Mouse (Mus musculus) embryonic fibroblast, embryonic 13.5 days (primary cell): ENCODE data around the gene Bcl2a1c. TPM values are rescaled to one million over a fixed set of nuclear protein-coding genes. Genes with fewer than 3 reads are reported as not detected.
"Not testable (repeated sequence)": the region's sequence is repeated elsewhere in the genome, so short reads cannot be mapped to it uniquely, and the experiment has no call there.

Source experiments
- H3K27ac ChIP-seq: 2 replicates; pipeline ENCODE4 v1.5.1; 2012; ENCODE audit warnings: low read length, control low read depth, inconsistent platforms; ENCODE audit not compliant: insufficient read depth
- H3K4me1 ChIP-seq: 2 replicates; pipeline ENCODE4 v1.6.1; 2011; ENCODE audit warnings: low read length; ENCODE audit not compliant: control insufficient read depth, insufficient read depth
- H3K4me3 ChIP-seq: 2 replicates; pipeline ENCODE4 v1.5.1; 2011; ENCODE audit warnings: mild to moderate bottlenecking, control low read depth, low read length; ENCODE audit not compliant: insufficient read depth
- CTCF ChIP-seq: IDR thresholded peaks from 2 replicates; pipeline ENCODE4 v1.5.1; 2011; ENCODE audit warnings: mild to moderate bottlenecking, control low read depth, low read length, moderate library complexity, borderline replicate concordance; ENCODE audit not compliant: insufficient read depth
- POLR2A ChIP-seq: IDR thresholded peaks from 2 replicates; pipeline ENCODE4 v1.6.1; 2011; ENCODE audit warnings: low read depth, mild to moderate bottlenecking, control low read depth, low read length, moderate library complexity
- polyA plus RNA-seq: library from polyadenylated mRNA; stranded (reverse); fragments of >200 nt; gene quantifications from 2 replicates; pipeline ENCODE4 v1.2.4, GENCODE M21; 2011; ENCODE audit warnings: low read depth; ENCODE audit not compliant: missing spikeins, insufficient read length

Bcl2a1c gene
- polyA plus RNA-seq, result not detected in 2 replicates

DNA sequence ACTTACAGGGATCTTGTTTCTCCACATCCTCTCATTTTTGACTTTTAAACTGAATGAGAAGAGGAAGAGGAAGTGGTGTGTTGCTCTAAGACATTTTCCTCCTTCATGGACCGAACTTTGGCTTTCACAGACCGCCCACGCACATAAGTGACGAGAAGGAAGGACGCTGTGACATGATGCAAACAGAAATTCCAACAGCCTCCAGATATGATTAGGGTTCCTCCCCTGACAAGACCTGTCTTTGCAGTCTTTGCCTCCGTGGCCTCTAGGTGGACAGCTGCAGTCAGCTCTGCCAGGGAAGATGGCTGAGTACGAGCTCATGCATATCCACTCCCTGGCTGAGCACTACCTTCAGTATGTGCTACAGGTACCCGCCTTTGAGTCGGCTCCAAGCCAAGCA lies at the start of gene Bcl2a1c:
Gene Bcl2a1c (plus strand): TSS at position 281 of the 400 bp plus-strand sequence.
- not testable (repeated sequence) for H3K4me3 ChIP-seq, H3K4me1 ChIP-seq, H3K27ac ChIP-seq

DNA sequence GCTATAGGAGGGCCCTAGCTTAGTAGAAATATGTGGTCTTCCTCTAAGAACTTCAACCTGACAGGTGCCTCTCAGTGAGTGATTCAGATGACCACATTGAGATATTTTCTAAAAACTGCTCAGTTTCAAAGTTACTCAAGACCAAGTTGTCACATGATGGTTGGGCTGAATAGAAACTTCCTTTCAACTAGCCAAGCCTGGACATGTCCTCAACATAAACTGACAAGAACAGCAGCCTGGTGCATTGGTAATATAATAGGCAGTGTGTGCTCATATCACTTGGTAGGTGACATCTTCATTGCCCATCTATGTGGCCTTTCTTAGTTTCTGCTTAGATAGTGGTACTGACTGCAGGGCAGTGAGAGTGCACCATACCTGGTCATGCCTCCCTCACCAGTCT lies 24.0 kb upstream of the Bcl2a1c start:
- H3K4me3 ChIP-seq, H3K27ac ChIP-seq, H3K4me1 ChIP-seq: not testable (repeated sequence)

DNA sequence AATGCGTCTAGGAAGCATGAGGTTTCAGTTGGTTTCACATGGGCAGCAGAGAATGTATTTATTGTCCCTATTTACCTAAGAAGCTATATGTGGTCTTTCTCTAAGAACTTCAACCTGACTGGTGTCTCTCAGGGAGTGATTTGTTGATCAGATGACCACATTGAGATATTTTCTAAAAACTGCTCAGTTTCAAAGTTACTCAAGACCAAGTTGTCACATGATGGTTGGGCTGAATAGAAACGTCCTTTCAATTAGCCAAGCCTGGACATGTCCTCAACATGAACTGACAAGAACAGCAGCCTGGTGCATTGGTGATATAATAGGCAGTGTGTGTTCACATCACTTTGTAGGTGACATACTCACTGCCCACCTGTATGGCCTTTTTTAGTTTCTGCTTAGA lies 18.2 kb upstream of the Bcl2a1c start:
- not testable (repeated sequence) for H3K4me3 ChIP-seq, H3K4me1 ChIP-seq, H3K27ac ChIP-seq

DNA sequence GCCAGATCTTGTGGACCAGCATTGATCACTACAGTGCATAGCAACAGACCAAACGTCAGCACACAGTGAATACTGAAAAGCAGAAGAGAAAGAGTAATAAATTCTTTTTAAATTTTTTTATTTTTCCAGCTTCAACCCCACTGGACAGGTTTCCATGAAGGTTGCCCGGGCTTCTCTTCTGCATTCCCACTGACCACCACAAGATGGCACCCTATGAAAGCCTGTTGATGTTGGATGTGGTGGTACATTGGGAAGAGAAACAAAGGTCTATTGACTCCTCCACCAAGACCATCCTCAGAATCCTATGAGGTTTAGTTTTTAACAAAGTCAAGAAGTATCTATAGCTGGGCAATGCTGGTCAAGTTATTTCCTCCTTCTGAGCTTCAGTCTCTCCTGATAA lies 11.9 kb upstream of the Bcl2a1c start:
- TF ChIP-seq POLR2A, result no peak
- no peak for TF ChIP-seq CTCF

DNA sequence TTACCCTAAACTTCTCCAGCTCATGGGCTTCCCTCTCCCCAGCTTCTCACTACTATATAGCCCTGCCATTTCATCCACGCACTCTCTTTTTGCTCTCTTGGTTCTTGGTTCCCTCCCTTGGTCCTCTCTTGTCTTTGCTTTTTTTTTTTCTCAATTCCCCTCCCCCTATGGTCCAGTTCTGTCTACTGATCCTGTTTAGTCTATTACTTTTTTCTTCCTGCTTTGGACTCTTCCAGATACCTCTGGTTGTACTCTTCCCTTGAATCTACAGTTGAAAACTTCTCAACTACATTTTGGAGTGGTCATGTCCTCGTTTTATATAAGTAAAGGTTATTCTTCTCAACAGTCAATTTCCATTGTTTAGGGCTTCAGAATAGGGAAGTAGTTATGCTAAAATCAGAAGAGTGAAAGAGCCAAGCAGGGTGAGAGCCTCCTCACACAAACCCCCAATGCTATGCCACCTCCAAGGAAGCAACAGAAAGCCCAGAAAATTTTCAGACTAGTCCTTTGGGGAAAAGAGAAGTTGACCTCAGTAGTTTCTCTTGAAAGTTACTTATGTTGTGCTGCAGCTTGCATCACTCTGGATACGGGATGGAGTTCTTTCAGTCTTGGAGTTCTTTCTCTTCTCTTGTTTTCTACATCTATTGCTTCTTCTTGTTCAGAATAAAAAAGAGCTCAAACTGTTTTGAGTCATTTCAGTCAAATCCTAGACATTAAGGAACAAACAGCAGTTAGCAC lies 3.8 kb upstream of the Bcl2a1c start:
- Histone ChIP-seq H3K4me1 (no peaks in the 10 kb centered on the region), H3K4me3 (no peak overlapping the region), H3K27ac (no peak overlapping the region)
- TF ChIP-seq POLR2A, result no peak
- TF ChIP-seq CTCF, result no peak

More for the DNA sequence above, 11.9 kb upstream of the Bcl2a1c start:
- no peak overlapping the region for H3K27ac ChIP-seq
- no peak overlapping the region for H3K4me3 ChIP-seq
- H3K4me1 ChIP-seq, result no peaks in the 10 kb centered on the region

DNA sequence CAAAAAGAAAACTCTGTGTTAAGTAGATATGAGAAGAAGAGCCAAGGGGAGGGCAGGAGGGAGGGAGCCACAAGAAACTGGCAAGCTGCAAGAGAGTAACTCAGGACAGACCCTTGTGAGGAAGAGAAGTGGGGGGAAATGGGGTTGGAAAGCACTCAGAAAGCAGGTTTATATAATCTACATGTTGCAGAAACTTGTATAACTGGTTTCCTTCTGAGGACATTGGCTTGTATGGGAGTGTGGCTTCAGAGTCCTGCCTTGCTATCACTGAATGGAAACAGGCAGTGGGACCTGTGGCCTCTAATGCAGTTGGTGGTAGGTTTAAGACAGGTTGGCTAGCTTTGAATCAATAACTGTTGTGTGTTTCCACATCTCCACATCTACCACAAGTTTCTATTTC lies 1.6 kb upstream of the Bcl2a1c start:
- H3K4me3 ChIP-seq, H3K4me1 ChIP-seq, H3K27ac ChIP-seq: not testable (repeated sequence)

DNA sequence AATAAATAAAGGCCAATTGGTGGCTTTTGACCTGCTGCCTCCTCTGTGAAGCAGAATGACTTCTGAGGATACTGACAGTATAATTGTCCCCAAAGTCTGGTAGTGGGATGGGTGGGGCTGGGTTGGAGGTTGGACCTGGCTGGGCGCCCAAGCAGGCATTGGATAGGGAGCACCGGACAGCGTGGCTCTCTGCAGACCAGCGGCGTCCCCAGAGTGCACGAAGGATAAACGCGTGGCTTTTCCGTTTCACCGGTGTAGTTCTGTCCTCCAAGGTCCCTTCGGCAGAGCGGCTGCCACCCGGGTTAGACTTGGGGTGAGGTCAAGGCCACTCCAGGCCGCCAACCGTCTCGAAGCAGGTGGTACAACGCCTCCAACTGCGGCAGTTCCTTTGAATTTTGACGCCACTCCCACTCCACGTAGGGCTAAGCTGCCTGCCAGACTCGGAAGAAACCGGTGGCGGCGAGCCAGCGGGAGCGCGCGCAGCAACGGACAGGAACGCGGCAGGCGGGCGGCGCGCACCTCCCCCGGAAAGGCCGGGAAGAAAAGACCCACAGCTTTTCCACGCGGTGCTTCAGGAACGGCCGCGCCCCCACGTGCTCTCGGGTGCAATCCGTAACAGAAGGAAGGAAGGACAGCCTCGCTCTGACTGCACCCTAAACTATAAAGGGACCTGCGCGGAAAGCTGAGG lies 38.0 kb downstream of the Bcl2a1c start:
- H3K4me3 ChIP-seq, result peak overlapping the region; percentile 33
- H3K4me1 ChIP-seq, result no peaks in the 10 kb centered on the region
- TF ChIP-seq CTCF, result no peak
- 0 out of 2 replicates have a peak, but pooled peaks have one; percentile 31 for TF ChIP-seq POLR2A
- no peak overlapping the region for H3K27ac ChIP-seq

DNA sequence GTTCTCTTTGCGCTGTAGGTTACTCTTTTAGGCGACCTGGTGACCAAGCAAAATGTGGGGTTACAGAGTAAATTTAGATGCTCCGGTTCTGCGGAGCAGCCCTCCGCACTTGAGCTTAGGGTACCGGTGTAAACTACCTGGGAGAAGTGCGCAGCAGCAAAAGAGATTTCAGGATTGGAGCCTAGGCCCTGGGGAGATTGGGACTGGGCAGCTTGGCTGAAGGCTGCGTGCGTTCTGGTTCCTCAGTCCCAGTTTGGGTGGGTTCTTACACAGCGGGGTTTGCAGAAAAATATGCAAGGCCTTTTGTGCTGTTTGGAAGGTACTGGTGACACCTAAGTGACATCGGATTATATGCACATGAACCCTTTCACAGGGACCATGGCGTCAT lies 38.5 kb downstream of the Bcl2a1c start:
- no peak overlapping the region for H3K27ac ChIP-seq
- TF ChIP-seq CTCF, result no peak
- no peak for TF ChIP-seq POLR2A
- H3K4me1 ChIP-seq, result no peaks in the 10 kb centered on the region
- peak overlapping the region; percentile 33 for H3K4me3 ChIP-seq

DNA sequence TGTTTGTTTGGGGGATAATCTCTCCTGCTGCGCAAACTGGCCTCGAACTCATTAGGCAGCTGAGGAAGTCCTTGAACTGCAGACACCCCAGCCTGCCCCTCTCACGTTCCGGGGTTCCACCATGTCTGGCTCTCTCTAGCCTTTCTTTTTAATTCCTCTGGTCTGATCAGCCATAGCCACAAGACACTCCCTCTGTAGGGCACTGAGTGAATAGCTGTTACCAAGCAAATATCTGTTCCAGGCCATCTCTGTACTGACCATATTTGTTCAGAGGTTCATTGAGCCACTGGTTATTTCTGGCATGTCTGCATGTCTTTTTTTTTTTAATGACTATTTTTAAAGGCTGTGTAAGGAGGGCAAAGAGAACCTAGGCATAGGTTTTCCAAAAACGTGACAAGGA lies 39.5 kb downstream of the Bcl2a1c start:
- H3K4me3 ChIP-seq, H3K4me1 ChIP-seq: not testable (repeated sequence)

DNA sequence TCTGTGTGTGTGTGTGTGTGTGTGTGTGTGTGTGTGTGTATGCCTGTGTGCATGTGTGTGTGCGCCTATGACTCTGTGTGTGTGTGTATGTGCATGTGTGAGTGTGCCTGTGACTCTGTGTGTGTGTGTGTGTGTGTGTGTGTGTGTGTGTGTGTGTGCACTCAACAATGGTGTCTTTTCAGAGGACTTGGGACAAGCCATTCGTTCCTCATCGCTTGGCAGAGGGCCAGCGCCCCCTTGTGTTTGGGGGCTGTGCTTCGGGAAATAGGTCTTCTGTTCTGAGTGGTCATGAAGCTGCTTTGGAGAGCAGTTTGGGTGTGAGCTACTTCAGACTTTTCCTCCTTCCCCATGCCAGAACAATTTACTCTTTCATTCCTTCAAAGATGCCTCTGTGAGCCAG lies 41.8 kb downstream of the Bcl2a1c start:
- not testable (repeated sequence) for H3K4me3 ChIP-seq, H3K4me1 ChIP-seq, H3K27ac ChIP-seq

More for the DNA sequence above, 39.5 kb downstream of the Bcl2a1c start:
- H3K27ac ChIP-seq, result not testable (repeated sequence)

DNA sequence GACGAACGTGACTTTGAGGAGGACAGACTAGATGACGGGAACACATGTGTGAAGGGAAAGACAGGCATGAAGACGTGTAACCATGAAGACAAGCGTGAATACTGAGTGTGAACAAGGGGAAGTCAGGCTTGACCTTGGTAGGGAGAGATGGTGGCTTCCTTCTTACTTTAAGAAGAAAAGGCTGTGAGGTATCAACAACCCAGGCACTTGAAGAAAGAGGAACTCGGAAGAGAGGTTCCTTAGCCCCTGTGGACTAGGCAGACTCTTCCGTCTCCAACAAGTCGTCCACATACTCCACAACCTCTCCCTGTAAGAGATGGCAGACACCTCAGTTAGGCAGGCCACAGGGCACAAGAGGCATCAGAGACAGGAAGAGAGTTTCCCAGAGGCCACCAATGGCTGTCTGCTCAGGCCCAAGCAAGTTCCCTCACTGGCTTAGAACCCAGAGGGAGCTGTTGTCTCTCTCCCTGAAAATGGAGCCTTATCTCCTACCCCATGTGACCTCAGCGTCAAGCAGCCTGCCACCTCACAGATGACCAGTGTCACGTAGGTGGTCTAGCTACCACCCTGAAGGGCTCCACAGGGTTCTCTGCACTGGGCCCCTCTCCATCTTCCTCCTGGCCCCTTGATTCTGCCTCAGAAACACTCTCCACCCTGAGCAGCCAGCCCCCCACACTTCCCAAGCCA lies 45.5 kb downstream of the Bcl2a1c start:
- H3K4me3 ChIP-seq, result no peak overlapping the region
- TF ChIP-seq CTCF, result no peak
- no peak for TF ChIP-seq POLR2A
- no peak overlapping the region for H3K27ac ChIP-seq
- no peaks in the 10 kb centered on the region for H3K4me1 ChIP-seq
